Mouse (Mus musculus): ENCODE data around the gene Vtcn1. TPM values are rescaled to one million over a fixed set of nuclear protein-coding genes. Genes with fewer than 3 reads are reported as not detected.

The Vtcn1 gene
- polyA plus RNA-seq, 1 experiment, result 0.30 TPM

- Histone ChIP-seq H3K36me3 (ENCODE audit: control insufficient read depth, insufficient read depth, low read length, poor library complexity, severe bottlenecking) (no peaks in the 10 kb centered on the region; the same call in 1 of the 2 replicates), H3K27ac (ENCODE audit: insufficient read depth, low read length) (no peak overlapping the region), H3K4me3 (ENCODE audit: low read depth, low read length) (no peak overlapping the region), H3K9me3 (replicated peaks; ENCODE audit: control insufficient read depth, insufficient read depth, low read length, poor library complexity, severe bottlenecking) (no peaks in the 10 kb centered on the region), H3K27me3 (ENCODE audit: control insufficient read depth, insufficient read depth, low read length, poor library complexity, severe bottlenecking) (no peaks in the 10 kb centered on the region), H3K9ac (ENCODE audit: low read depth, poor library complexity, severe bottlenecking) (no peak overlapping the region), H3K4me1 (ENCODE audit: control insufficient read depth, insufficient read depth, low read length) (peaks cover 2% of the 10 kb centered on the region)
- no peak for TF ChIP-seq POLR2A (IDR thresholded peaks at IDR 0.05; ENCODE audit: insufficient read depth, low read length)
Observed at GRCm38 (mm10) chr3:100931332-100932076, 106.2 kb downstream of the Vtcn1 start.

GRCm38 (mm10) chr3:100932077-100932944 is 107.1 kb downstream of the Vtcn1 start:
- no peak overlapping the region for H3K4me3 ChIP-seq (ENCODE audit: low read depth, low read length)

DNA sequence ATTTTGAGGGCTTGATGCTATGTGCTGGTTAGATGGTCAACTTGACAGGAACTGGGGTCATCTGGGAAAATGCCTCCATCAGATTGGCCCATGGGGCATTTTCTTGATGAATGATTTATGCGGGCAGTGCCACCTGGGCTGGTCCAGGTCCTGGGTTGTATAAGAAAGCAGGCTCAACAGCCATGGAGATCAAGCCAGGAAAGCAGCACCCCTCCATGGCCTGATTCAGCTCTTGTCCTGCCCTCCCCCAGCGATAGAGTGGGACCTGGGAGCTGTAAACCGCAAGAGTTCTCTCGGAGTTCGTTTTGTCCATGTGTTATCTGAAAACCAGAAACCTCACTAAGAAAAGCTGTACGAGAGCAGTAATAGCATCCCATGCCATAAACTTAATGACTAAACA is 110.3 kb downstream of the Vtcn1 start:
- Histone ChIP-seq H3K9me3 (replicated peaks; ENCODE audit: control insufficient read depth, insufficient read depth, low read length, poor library complexity, severe bottlenecking) (no peaks in the 10 kb centered on the region), H3K27ac (ENCODE audit: insufficient read depth, low read length) (no peak overlapping the region), H3K36me3 (ENCODE audit: control insufficient read depth, insufficient read depth, low read length, poor library complexity, severe bottlenecking) (peaks cover 23% of the 10 kb centered on the region), H3K27me3 (ENCODE audit: control insufficient read depth, insufficient read depth, low read length, poor library complexity, severe bottlenecking) (no peaks in the 10 kb centered on the region), H3K4me3 (ENCODE audit: low read depth, low read length) (no peak overlapping the region), H3K9ac (ENCODE audit: low read depth, poor library complexity, severe bottlenecking) (no peak overlapping the region), H3K4me1 (ENCODE audit: control insufficient read depth, insufficient read depth, low read length) (peaks cover 2% of the 10 kb centered on the region)
- TF ChIP-seq POLR2A (IDR thresholded peaks at IDR 0.05; ENCODE audit: insufficient read depth, low read length) (no peak), EP300 (IDR thresholded peaks at IDR 0.05; ENCODE audit: insufficient read depth, low read depth, low read length) (no peak)

More at GRCm38 (mm10) chr3:100932077-100932944, 107.1 kb downstream of the Vtcn1 start:
- Histone ChIP-seq H3K27me3 (ENCODE audit: control insufficient read depth, insufficient read depth, low read length, poor library complexity, severe bottlenecking) (no peaks in the 10 kb centered on the region), H3K4me1 (ENCODE audit: control insufficient read depth, insufficient read depth, low read length) (peaks cover 2% of the 10 kb centered on the region), H3K36me3 (ENCODE audit: control insufficient read depth, insufficient read depth, low read length, poor library complexity, severe bottlenecking) (no peaks in the 10 kb centered on the region; the same call in 1 of the 2 replicates), H3K27ac (ENCODE audit: insufficient read depth, low read length) (peak overlapping the region; percentile 49; the same call in 1 of the 2 replicates), H3K9me3 (replicated peaks; ENCODE audit: control insufficient read depth, insufficient read depth, low read length, poor library complexity, severe bottlenecking) (no peaks in the 10 kb centered on the region), H3K9ac (ENCODE audit: low read depth, poor library complexity, severe bottlenecking) (no peak overlapping the region)
- peak; percentile 68 for TF ChIP-seq CTCF (IDR thresholded peaks at IDR 0.05; ENCODE audit: low read depth, low read length)
- TF ChIP-seq POLR2A (IDR thresholded peaks at IDR 0.05; ENCODE audit: insufficient read depth, low read length), result no peak
- peak; percentile 44; the same call in 1 of the 2 replicates for TF ChIP-seq EP300 (IDR thresholded peaks at IDR 0.05; ENCODE audit: insufficient read depth, low read depth, low read length)

DNA sequence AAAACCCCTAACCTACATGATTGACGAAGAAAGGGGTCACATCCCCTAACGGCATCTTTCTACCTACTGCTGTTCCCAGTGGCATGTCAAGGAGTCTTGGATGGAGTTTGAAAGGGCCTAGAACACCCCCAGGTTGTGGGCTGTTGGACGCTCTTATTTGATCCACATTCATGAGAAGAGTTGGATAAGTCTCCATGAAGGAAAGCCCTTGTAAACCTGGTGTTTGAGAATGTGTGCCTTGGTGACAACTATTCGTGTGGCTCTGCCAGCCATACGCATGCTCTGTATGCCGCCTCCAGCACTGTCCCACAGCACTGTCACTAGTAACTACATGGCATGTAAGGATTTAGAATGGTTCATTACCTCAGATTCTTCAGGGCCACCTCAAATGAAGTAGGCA is 110.9 kb downstream of the Vtcn1 start:
- TF ChIP-seq EP300 (IDR thresholded peaks at IDR 0.05; ENCODE audit: insufficient read depth, low read depth, low read length), result no peak
- no peak for TF ChIP-seq CTCF (IDR thresholded peaks at IDR 0.05; ENCODE audit: low read depth, low read length)
- no peak for TF ChIP-seq POLR2A (IDR thresholded peaks at IDR 0.05; ENCODE audit: insufficient read depth, low read length)
- peaks cover 2% of the 10 kb centered on the region for H3K4me1 ChIP-seq (ENCODE audit: control insufficient read depth, insufficient read depth, low read length)
- H3K27ac ChIP-seq (ENCODE audit: insufficient read depth, low read length), result no peak overlapping the region
- peaks cover 28% of the 10 kb centered on the region for H3K36me3 ChIP-seq (ENCODE audit: control insufficient read depth, insufficient read depth, low read length, poor library complexity, severe bottlenecking)
- H3K4me3 ChIP-seq (ENCODE audit: low read depth, low read length), result no peak overlapping the region
- no peaks in the 10 kb centered on the region for H3K27me3 ChIP-seq (ENCODE audit: control insufficient read depth, insufficient read depth, low read length, poor library complexity, severe bottlenecking)
- no peaks in the 10 kb centered on the region for H3K9me3 ChIP-seq (replicated peaks; ENCODE audit: control insufficient read depth, insufficient read depth, low read length, poor library complexity, severe bottlenecking)
- no peak overlapping the region for H3K9ac ChIP-seq (ENCODE audit: low read depth, poor library complexity, severe bottlenecking)

DNA sequence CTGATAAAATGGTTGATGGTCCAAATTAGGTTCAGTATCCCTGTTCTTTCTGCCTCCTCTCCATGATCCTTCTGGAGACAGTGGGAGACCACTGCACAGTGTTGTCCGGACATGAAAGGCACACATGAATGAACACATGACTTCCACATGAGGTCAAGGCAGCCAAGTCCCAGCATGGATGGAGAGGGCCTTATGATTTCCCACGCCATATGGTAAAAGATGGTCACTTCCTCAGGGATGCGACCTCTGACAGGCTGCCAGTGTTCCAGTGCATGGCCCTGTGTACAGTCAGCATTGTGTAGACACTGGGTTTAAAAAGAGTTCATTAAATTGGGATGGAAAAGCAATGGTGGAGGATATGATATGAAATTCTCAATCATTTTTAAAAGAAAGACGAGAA is 113.0 kb downstream of the Vtcn1 start:
- peaks cover 33% of the 10 kb centered on the region for H3K36me3 ChIP-seq (ENCODE audit: control insufficient read depth, insufficient read depth, low read length, poor library complexity, severe bottlenecking)
- H3K9me3 ChIP-seq (replicated peaks; ENCODE audit: control insufficient read depth, insufficient read depth, low read length, poor library complexity, severe bottlenecking), result no peaks in the 10 kb centered on the region
- H3K4me3 ChIP-seq (ENCODE audit: low read depth, low read length), result no peak overlapping the region
- no peak overlapping the region for H3K9ac ChIP-seq (ENCODE audit: low read depth, poor library complexity, severe bottlenecking)
- H3K27ac ChIP-seq (ENCODE audit: insufficient read depth, low read length), result no peak overlapping the region
- TF ChIP-seq CTCF (IDR thresholded peaks at IDR 0.05; ENCODE audit: low read depth, low read length) (no peak), EP300 (IDR thresholded peaks at IDR 0.05; ENCODE audit: insufficient read depth, low read depth, low read length) (no peak), POLR2A (IDR thresholded peaks at IDR 0.05; ENCODE audit: insufficient read depth, low read length) (no peak)
- no peaks in the 10 kb centered on the region for H3K27me3 ChIP-seq (ENCODE audit: control insufficient read depth, insufficient read depth, low read length, poor library complexity, severe bottlenecking)
- H3K4me1 ChIP-seq (ENCODE audit: control insufficient read depth, insufficient read depth, low read length), result peaks cover 1% of the 10 kb centered on the region
